Mouse (Mus musculus): Measurements from ENCODE around the gene Ctrl. TPM values are rescaled to one million over a fixed set of nuclear protein-coding genes. Genes with fewer than 3 reads are reported as not detected.

Ctrl gene
- total RNA-seq, 4 experiments from 2014 or later, result 0.67 to 1.2 (median 0.98) TPM; not detected in 1

Small RNA genes within 50 kb of the gene (microRNA-seq; reads per million reads assigned to microRNA genes)
- 0 to 0.21 reads per million in 2 experiments for gene Mir7074

Other genes starting within 250 kb of the Ctrl start
- gene Carmil2, start 247.6 kb downstream of the Ctrl start, total RNA-seq (2022), result 10 to 100 TPM; 57.2 to 62.8 (median 58.3) TPM
- 10 to 100 TPM; 49.0 to 53.8 (median 50.9) TPM for gene Acd, start 232.8 kb downstream of the Ctrl start, total RNA-seq (2022)
- 10 to 100 TPM; 34.7 to 42.3 (median 39.2) TPM for gene Pard6a, start 232.7 kb downstream of the Ctrl start, total RNA-seq (2022)
- gene 4933405L10Rik, start 226.2 kb downstream of the Ctrl start, total RNA-seq (2022), result under 1 TPM in 2 of 4 experiments, not detected in 2; 0.44 to 0.46 TPM
- gene Enkd1, start 225.7 kb downstream of the Ctrl start, total RNA-seq (2022), result 10 to 100 TPM in 1 of 4 experiments, 1 to 10 TPM in 3; 9.0 to 11.2 (median 9.3) TPM
- gene Gfod2, start 175.2 kb downstream of the Ctrl start, total RNA-seq (2022), result 10 to 100 TPM; 14.5 to 21.4 (median 18.3) TPM
- 10 to 100 TPM; 20.1 to 24.4 (median 22.4) TPM for gene Ranbp10, start 106.5 kb downstream of the Ctrl start, total RNA-seq (2022)
- gene Tsnaxip1, start 106.1 kb downstream of the Ctrl start, total RNA-seq (2022), result under 1 TPM in 1 of 4 experiments, not detected in 3; 0.16 TPM
- gene Cenpt, start 80.6 kb downstream of the Ctrl start, total RNA-seq (2022), result 10 to 100 TPM; 14.4 to 17.8 (median 16.0) TPM
- 10 to 100 TPM; 36.8 to 41.5 (median 37.4) TPM for gene Thap11, start 78.7 kb downstream of the Ctrl start, total RNA-seq (2022)
- gene Nutf2, start 73.3 kb downstream of the Ctrl start, total RNA-seq (2022), result 10 to 100 TPM; 19.8 to 39.6 (median 23.2) TPM
- 10 to 100 TPM; 56.5 to 64.4 (median 62.9) TPM for gene Edc4, start 53.0 kb downstream of the Ctrl start, total RNA-seq (2022)
- gene Nrn1l, start 40.3 kb downstream of the Ctrl start, total RNA-seq (2022), result 1 to 10 TPM; 4.3 to 5.6 (median 4.9) TPM
- 10 to 100 TPM in 1 of 4 experiments, 1 to 10 TPM in 3; 8.5 to 11.2 (median 9.1) TPM for gene Pskh1, start 33.4 kb downstream of the Ctrl start, total RNA-seq (2022)
- 10 to 100 TPM; 82.5 to 92.6 (median 90.1) TPM for gene Psmb10, start 4.6 kb upstream of the Ctrl start, total RNA-seq (2022)
- 10 to 100 TPM; 19.5 to 27.1 (median 23.5) TPM for gene Lcat, start 9.5 kb upstream of the Ctrl start, total RNA-seq (2022)
- gene Slc12a4, start 32.2 kb upstream of the Ctrl start, total RNA-seq (2022), result 10 to 100 TPM; 18.8 to 23.8 (median 20.6) TPM
- gene Dpep3, start 45.6 kb upstream of the Ctrl start, total RNA-seq (2022), result under 1 TPM in 1 of 4 experiments, not detected in 3; 0.23 TPM
- gene Dus2, start 57.5 kb upstream of the Ctrl start, total RNA-seq (2022), result 10 to 100 TPM; 18.0 to 23.1 (median 20.5) TPM
- gene Dpep2nb, start 72.1 kb upstream of the Ctrl start, total RNA-seq (2022), result under 1 TPM in 1 of 4 experiments, not detected in 3; 0.57 TPM
- gene Ddx28, start 78.0 kb upstream of the Ctrl start, total RNA-seq (2022), result 10 to 100 TPM; 13.9 to 16.8 (median 14.8) TPM
- 10 to 100 TPM; 12.9 to 15.5 (median 14.7) TPM for gene Nfatc3, start 125.0 kb upstream of the Ctrl start, total RNA-seq (2022)
- under 1 TPM in 3 of 4 experiments, not detected in 1; 0.19 to 0.87 (median 0.70) TPM for gene Esrp2, start 203.1 kb upstream of the Ctrl start, total RNA-seq (2022)
- gene Pla2g15, start 216.5 kb upstream of the Ctrl start, total RNA-seq (2022), result 10 to 100 TPM; 23.4 to 31.5 (median 26.9) TPM
- 10 to 100 TPM; 18.6 to 27.4 (median 23.4) TPM for gene Slc7a6, start 235.0 kb upstream of the Ctrl start, total RNA-seq (2022)